Mouse (Mus musculus) kidney, embryonic 14.5 days (tissue): ENCODE data around the gene Sae1. TPM values are rescaled to one million over a fixed set of nuclear protein-coding genes. Genes with fewer than 3 reads are reported as not detected.
"Not testable (repeated sequence)": the region's sequence is repeated elsewhere in the genome, so short reads cannot be mapped to it uniquely, and the experiment has no call there.

Experiments
- ATAC-seq: fragments of 200-750 bp; cut with Nextera tagmentation; 2 replicates; pipeline ENCODE4 v1.8.0; 2017; ENCODE audit warnings: moderate number of reproducible peaks, mild to moderate bottlenecking, moderate TSS enrichment, moderate library complexity; ENCODE audit not compliant: low FRiP score, low TSS enrichment
- H3K27ac ChIP-seq: fragments of 300-500 bp; sonication (generic); 2 replicates; pipeline ENCODE4 v1.5.1; 2014; ENCODE audit warnings: low read depth, mild to moderate bottlenecking, low read length, moderate library complexity, mixed read lengths
- H3K27me3 ChIP-seq: fragments of 300-500 bp; sonication (generic); 2 replicates; pipeline ENCODE4 v1.6.1; 2014; ENCODE audit warnings: mild to moderate bottlenecking, low read length; ENCODE audit not compliant: control insufficient read depth, insufficient read depth
- H3K36me3 ChIP-seq: fragments of 300-500 bp; sonication (generic); 2 replicates; pipeline ENCODE4 v1.6.1; 2014; ENCODE audit warnings: low read length, mixed read lengths; ENCODE audit not compliant: control insufficient read depth, insufficient read depth
- H3K4me1 ChIP-seq: fragments of 300-500 bp; sonication (generic); 2 replicates; pipeline ENCODE4 v1.6.1; 2014; ENCODE audit warnings: low read length, mixed read lengths; ENCODE audit not compliant: control insufficient read depth, insufficient read depth
- H3K4me2 ChIP-seq: fragments of 300-500 bp; sonication (generic); replicated peaks from 2 replicates; pipeline ENCODE4 v1.6.1; 2014; ENCODE audit warnings: low read depth, mild to moderate bottlenecking, low read length
- H3K4me3 ChIP-seq: fragments of 300-500 bp; sonication (generic); 2 replicates; pipeline ENCODE4 v1.5.1; 2014; ENCODE audit warnings: mild to moderate bottlenecking, low read length
- H3K9ac ChIP-seq: fragments of 300-500 bp; sonication (generic); 2 replicates; pipeline ENCODE4 v1.6.1; 2014; ENCODE audit warnings: low read depth, mild to moderate bottlenecking, low read length, moderate library complexity
- H3K9me3 ChIP-seq: fragments of 300-500 bp; sonication (generic); 2 replicates; pipeline ENCODE4 v1.6.1; 2016; ENCODE audit warnings: low read length; ENCODE audit not compliant: control insufficient read depth
- WGBS: fragments of 180-500 bp; shearing (Covaris S2); extraction: QIAGEN DNeasy Blood & Tissue Kit; methylation state at CpG from one replicate; pipeline ENCODE4 v1.1.7; 2014; 5-methylcytosine and 5-hydroxymethylcytosine counted together
- polyA plus RNA-seq: library from polyadenylated mRNA; unstranded; fragments of >200 nt; fragmentation: Nextera tagmentation; extraction: Ambion mirVana; gene quantifications from 2 replicates; pipeline ENCODE4 v1.2.1, GENCODE M21; 2014

Gene Sae1
- polyA plus RNA-seq, 1 experiment from 2014 or later: 323 TPM

- Histone ChIP-seq H3K4me1 (peaks cover 9% of the 10 kb centered on the region; the same call in 1 of the 2 replicates), H3K27ac (peak overlapping the region; percentile 100), H3K27me3 (no peaks in the 10 kb centered on the region), H3K9ac (peak overlapping the region; percentile 100), H3K4me3 (peak overlapping the region; percentile 96), H3K9me3 (no peaks in the 10 kb centered on the region), H3K36me3 (no peaks in the 10 kb centered on the region), H3K4me2 (peak overlapping the region; percentile 65)
- ATAC-seq: peak; percentile 77
- under 1% methylated on average over 31 of the region's 31 CpGs for WGBS
Observed at GRCm38 (mm10) chr7:16399098-16399819, 11.7 kb upstream of the Sae1 start.

DNA sequence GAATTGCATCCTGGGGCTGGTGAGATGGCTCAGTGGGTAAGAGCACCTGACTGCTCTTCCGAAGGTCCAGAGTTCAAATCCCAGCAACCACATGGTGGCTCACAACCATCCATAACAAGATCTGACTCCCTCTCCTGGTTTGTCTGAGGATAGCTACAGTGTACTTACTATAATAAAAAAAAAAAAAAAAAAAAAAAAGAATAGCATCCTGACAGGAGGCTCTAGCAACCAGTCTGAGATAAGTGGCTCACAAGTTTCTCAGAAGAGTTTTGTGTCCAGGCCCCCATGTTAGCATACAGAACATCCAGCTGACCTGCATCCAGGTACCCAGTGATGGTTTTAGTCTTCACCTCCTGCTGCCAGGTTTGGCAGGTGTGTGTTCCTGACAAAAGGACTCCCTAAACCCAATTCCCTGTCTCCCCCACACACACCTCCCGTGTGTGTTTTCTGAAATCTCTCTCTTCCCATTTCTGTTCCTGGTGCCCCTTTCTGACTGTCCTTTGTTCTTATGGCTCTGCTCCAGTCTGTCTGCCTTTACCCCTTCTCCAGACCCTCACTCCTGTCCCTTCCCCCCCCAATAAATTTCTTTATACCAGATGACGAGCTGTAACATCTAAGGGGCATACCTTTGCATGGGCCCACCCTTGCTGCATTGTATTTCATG lies 10.9 kb upstream of the Sae1 start:
- WGBS: 46% methylated on average over 3 of the region's 3 CpGs
- no peak for ATAC-seq
- peak overlapping the region; percentile 96 for H3K4me3 ChIP-seq
- no peaks in the 10 kb centered on the region for H3K9me3 ChIP-seq
- H3K36me3 ChIP-seq: no peaks in the 10 kb centered on the region
- H3K4me2 ChIP-seq: peak overlapping the region; percentile 65
- H3K27me3 ChIP-seq: no peaks in the 10 kb centered on the region
- peaks cover 6% of the 10 kb centered on the region; the same call in 1 of the 2 replicates for H3K4me1 ChIP-seq
- peak overlapping the region; percentile 100 for H3K9ac ChIP-seq
- H3K27ac ChIP-seq: peak overlapping the region; percentile 100; the same call in 1 of the 2 replicates

- no peak overlapping the region for H3K4me3 ChIP-seq
- no peak for ATAC-seq
- no peaks in the 10 kb centered on the region for H3K27me3 ChIP-seq
Observed at GRCm38 (mm10) chr7:16397465-16397864, 9.9 kb upstream of the Sae1 start.

GRCm38 (mm10) chr7:16395944-16396343 lies 8.3 kb upstream of the Sae1 start:
- ATAC-seq: no peak
- Histone ChIP-seq H3K36me3 (no peaks in the 10 kb centered on the region), H3K4me2 (no peak overlapping the region), H3K9me3 (no peaks in the 10 kb centered on the region), H3K9ac (no peak overlapping the region), H3K4me3 (no peak overlapping the region), H3K4me1 (no peaks in the 10 kb centered on the region), H3K27me3 (no peaks in the 10 kb centered on the region), H3K27ac (no peak overlapping the region)
- WGBS: 3% methylated on average over 2 of the region's 2 CpGs

More at GRCm38 (mm10) chr7:16397465-16397864, 9.9 kb upstream of the Sae1 start:
- Histone ChIP-seq H3K36me3 (no peaks in the 10 kb centered on the region), H3K9me3 (no peaks in the 10 kb centered on the region), H3K27ac (no peak overlapping the region), H3K4me2 (no peak overlapping the region), H3K4me1 (no peaks in the 10 kb centered on the region), H3K9ac (no peak overlapping the region)
- WGBS: 69% methylated on average over 4 of the region's 4 CpGs

- H3K36me3 ChIP-seq: no peaks in the 10 kb centered on the region
- H3K4me1 ChIP-seq: 0 out of 2 replicates have a peak, but pooled peaks cover 3% of the 10 kb centered on the region
- H3K27ac ChIP-seq: no peak overlapping the region
- WGBS: 42% methylated on average over 4 of the region's 4 CpGs
- no peak overlapping the region for H3K4me3 ChIP-seq
- H3K9me3 ChIP-seq: no peaks in the 10 kb centered on the region
- no peak for ATAC-seq
- H3K27me3 ChIP-seq: no peaks in the 10 kb centered on the region
- H3K4me2 ChIP-seq: no peak overlapping the region
- H3K9ac ChIP-seq: no peak overlapping the region
Observed at GRCm38 (mm10) chr7:16392923-16393322, 5.3 kb upstream of the Sae1 start.

DNA sequence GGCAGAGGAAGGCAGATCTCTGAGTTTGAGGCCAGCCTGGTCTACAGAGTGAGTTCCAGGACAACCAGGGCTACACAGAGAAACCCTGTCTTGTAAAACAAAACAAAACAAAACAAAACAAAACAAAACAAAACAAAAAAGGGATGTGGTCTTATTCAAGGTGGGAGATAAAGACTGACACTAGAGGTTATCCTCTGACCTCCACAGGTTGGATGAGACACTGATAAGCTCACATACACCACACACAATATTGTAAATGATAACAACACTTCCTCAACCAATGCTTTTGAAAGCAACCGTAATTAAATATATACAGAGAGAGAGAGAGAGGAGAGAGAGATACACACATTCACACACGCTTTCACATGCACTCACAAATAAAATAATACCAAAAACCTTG lies 2.3 kb upstream of the Sae1 start:
- 82% methylated on average over 2 of the region's 2 CpGs for WGBS
- H3K27me3 ChIP-seq, H3K4me3 ChIP-seq, H3K4me2 ChIP-seq, ATAC-seq, H3K27ac ChIP-seq, H3K9me3 ChIP-seq, H3K36me3 ChIP-seq, H3K9ac ChIP-seq: not testable (repeated sequence)
- peaks cover 17% of the 10 kb centered on the region for H3K4me1 ChIP-seq

- Histone ChIP-seq H3K4me1 (no peaks in the 10 kb centered on the region), H3K9me3 (no peaks in the 10 kb centered on the region), H3K36me3 (peaks cover 66% of the 10 kb centered on the region), H3K4me2 (no peak overlapping the region), H3K27ac (no peak overlapping the region), H3K9ac (no peak overlapping the region), H3K4me3 (no peak overlapping the region), H3K27me3 (no peaks in the 10 kb centered on the region)
- ATAC-seq: 0 out of 2 replicates have a peak, but pooled peaks have one; percentile 55
- 91% methylated on average over 1 of the region's 1 CpGs for WGBS
Observed at GRCm38 (mm10) chr7:16376505-16376904, 11.1 kb downstream of the Sae1 start.

- no peaks in the 10 kb centered on the region for H3K4me1 ChIP-seq
- H3K4me2 ChIP-seq: no peak overlapping the region
- H3K27me3 ChIP-seq: no peaks in the 10 kb centered on the region
- H3K4me3 ChIP-seq: no peak overlapping the region
- WGBS: 79% methylated on average over 5 of the region's 5 CpGs
- H3K9ac ChIP-seq: no peak overlapping the region
- peaks cover 69% of the 10 kb centered on the region for H3K36me3 ChIP-seq
- H3K27ac ChIP-seq: no peak overlapping the region
- no peak for ATAC-seq
- no peaks in the 10 kb centered on the region for H3K9me3 ChIP-seq
Observed at GRCm38 (mm10) chr7:16374989-16375388, 12.6 kb downstream of the Sae1 start.

DNA sequence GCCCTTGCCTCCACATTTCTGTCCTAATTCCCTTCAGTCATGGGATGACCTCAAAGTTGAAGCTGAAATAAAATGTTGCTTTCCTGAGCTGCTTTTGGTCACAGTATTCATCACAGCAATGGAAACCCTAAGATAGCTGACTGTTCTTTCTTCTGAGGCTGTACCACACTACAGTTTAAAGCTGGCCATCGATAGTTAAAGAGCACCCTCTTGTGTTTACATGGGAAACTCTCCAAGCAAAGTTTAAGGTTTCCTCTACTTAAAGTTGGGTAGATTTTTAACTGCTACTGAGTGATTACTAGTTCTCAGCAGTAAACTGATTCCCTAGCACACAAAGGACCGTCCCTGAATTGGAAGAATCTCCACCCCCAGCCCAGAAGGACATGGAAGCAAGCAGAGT lies 13.9 kb downstream of the Sae1 start:
- 44% methylated on average over 2 of the region's 2 CpGs for WGBS
- H3K4me1 ChIP-seq: no peaks in the 10 kb centered on the region
- no peaks in the 10 kb centered on the region for H3K9me3 ChIP-seq

More for the DNA sequence above, 13.9 kb downstream of the Sae1 start:
- no peak for ATAC-seq
- H3K27ac ChIP-seq: no peak overlapping the region
- H3K36me3 ChIP-seq: peaks cover 77% of the 10 kb centered on the region
- no peak overlapping the region for H3K9ac ChIP-seq
- H3K4me3 ChIP-seq: no peak overlapping the region
- no peak overlapping the region for H3K4me2 ChIP-seq
- no peaks in the 10 kb centered on the region for H3K27me3 ChIP-seq
